Mouse (Mus musculus): ENCODE measurements around the gene Trit1. TPM values are rescaled to one million over a fixed set of nuclear protein-coding genes. Genes with fewer than 3 reads are reported as not detected.
A peak's percentile ranks its signal among the peaks of the same experiment; 100 is the strongest.

Trit1 gene
- total and polyA plus RNA-seq, 2 experiments from 2014 or later, result 16.2 to 17.3 TPM

- peaks cover 28% of the 10 kb centered on the region for H3K4me1 ChIP-seq (ENCODE audit: insufficient read depth, low read length)
- no peak for TF ChIP-seq CTCF (IDR thresholded peaks at IDR 0.05)
- H3K27ac ChIP-seq (ENCODE audit: low read depth, low read length), result peak overlapping the region; percentile 97
- H3K9ac ChIP-seq (replicated peaks; ENCODE audit: low read length, poor library complexity, severe bottlenecking), result no peak overlapping the region
- H3K4me2 ChIP-seq (ENCODE audit: low read depth, low read length, poor library complexity, severe bottlenecking), result peak overlapping the region; percentile 35
- ATAC-seq (ENCODE audit: low FRiP score), result no peak
- no peak for DNase-seq (ENCODE audit: low spot score)
- H3K4me3 ChIP-seq (ENCODE audit: low read depth, low read length), result no peak overlapping the region
- no peaks in the 10 kb centered on the region for H3K9me3 ChIP-seq (ENCODE audit: low read length)
- H3K27me3 ChIP-seq (ENCODE audit: insufficient read depth, low read length), result no peaks in the 10 kb centered on the region
- 6% methylated on average over 5 of the region's 5 CpGs for WGBS
- H3K36me3 ChIP-seq (ENCODE audit: insufficient read depth, low read length), result no peaks in the 10 kb centered on the region
Measured at GRCm38 (mm10) chr4:123013346-123013945, 3.0 kb upstream of the Trit1 start.

- peak overlapping the region; percentile 35 for H3K4me2 ChIP-seq (ENCODE audit: low read depth, low read length, poor library complexity, severe bottlenecking)
- H3K27me3 ChIP-seq (ENCODE audit: insufficient read depth, low read length), result no peaks in the 10 kb centered on the region
- no peak for TF ChIP-seq CTCF (IDR thresholded peaks at IDR 0.05)
- H3K4me1 ChIP-seq (ENCODE audit: insufficient read depth, low read length), result peaks cover 30% of the 10 kb centered on the region
- peak overlapping the region; percentile 97 for H3K27ac ChIP-seq (ENCODE audit: low read depth, low read length)
- WGBS, result 7% methylated on average over 3 of the region's 3 CpGs
- ATAC-seq (ENCODE audit: low FRiP score) (peak; percentile 81), DNase-seq (ENCODE audit: low spot score) (peak; percentile 97)
- no peaks in the 10 kb centered on the region for H3K9me3 ChIP-seq (ENCODE audit: low read length)
- H3K36me3 ChIP-seq (ENCODE audit: insufficient read depth, low read length), result no peaks in the 10 kb centered on the region
- H3K4me3 ChIP-seq (ENCODE audit: low read depth, low read length), result no peak overlapping the region
- H3K9ac ChIP-seq (replicated peaks; ENCODE audit: low read length, poor library complexity, severe bottlenecking), result no peak overlapping the region
Measured at GRCm38 (mm10) chr4:123013949-123014406, 2.4 kb upstream of the Trit1 start.

GRCm38 (mm10) chr4:123014501-123015282 is 1.7 kb upstream of the Trit1 start:
- 11% methylated on average over 7 of the region's 7 CpGs for WGBS
- no peak for TF ChIP-seq CTCF (IDR thresholded peaks at IDR 0.05)
- Histone ChIP-seq H3K4me3 (ENCODE audit: low read depth, low read length) (no peak overlapping the region), H3K9me3 (ENCODE audit: low read length) (no peaks in the 10 kb centered on the region), H3K27me3 (ENCODE audit: insufficient read depth, low read length) (no peaks in the 10 kb centered on the region), H3K27ac (ENCODE audit: low read depth, low read length) (peak overlapping the region; percentile 97), H3K9ac (replicated peaks; ENCODE audit: low read length, poor library complexity, severe bottlenecking) (peak overlapping the region; percentile 39; the same call in 1 of the 2 replicates), H3K4me1 (ENCODE audit: insufficient read depth, low read length) (peaks cover 33% of the 10 kb centered on the region), H3K36me3 (ENCODE audit: insufficient read depth, low read length) (no peaks in the 10 kb centered on the region), H3K4me2 (ENCODE audit: low read depth, low read length, poor library complexity, severe bottlenecking) (peak overlapping the region; percentile 35; the same call in 1 of the 2 replicates)
- ATAC-seq (ENCODE audit: low FRiP score), result peak; percentile 77
- peak; percentile 78 for DNase-seq (ENCODE audit: low spot score)

GRCm38 (mm10) chr4:123021591-123021990 is 5.2 kb downstream of the Trit1 start:
- no peak for TF ChIP-seq CTCF (IDR thresholded peaks at IDR 0.05)
- DNase-seq (ENCODE audit: low spot score) (no peak), ATAC-seq (ENCODE audit: low FRiP score) (no peak)
- Histone ChIP-seq H3K4me3 (ENCODE audit: low read depth, low read length) (no peak overlapping the region), H3K4me1 (ENCODE audit: insufficient read depth, low read length) (peaks cover 11% of the 10 kb centered on the region), H3K9me3 (ENCODE audit: low read length) (no peaks in the 10 kb centered on the region), H3K36me3 (ENCODE audit: insufficient read depth, low read length) (0 out of 2 replicates have a peak, but pooled peaks cover 2% of the 10 kb centered on the region), H3K9ac (replicated peaks; ENCODE audit: low read length, poor library complexity, severe bottlenecking) (no peak overlapping the region), H3K27me3 (ENCODE audit: insufficient read depth, low read length) (no peaks in the 10 kb centered on the region), H3K4me2 (ENCODE audit: low read depth, low read length, poor library complexity, severe bottlenecking) (no peak overlapping the region), H3K27ac (ENCODE audit: low read depth, low read length) (no peak overlapping the region)
- 94% methylated on average over 3 of the region's 3 CpGs for WGBS

- H3K9ac ChIP-seq (replicated peaks; ENCODE audit: low read length, poor library complexity, severe bottlenecking), result no peak overlapping the region
- H3K4me3 ChIP-seq (ENCODE audit: low read depth, low read length), result no peak overlapping the region
- peaks cover 9% of the 10 kb centered on the region; the same call in 1 of the 2 replicates for H3K36me3 ChIP-seq (ENCODE audit: insufficient read depth, low read length)
- 100% methylated on average over 1 of the region's 1 CpGs for WGBS
- DNase-seq (ENCODE audit: low spot score), result no peak
- H3K4me2 ChIP-seq (ENCODE audit: low read depth, low read length, poor library complexity, severe bottlenecking), result no peak overlapping the region
- TF ChIP-seq CTCF (IDR thresholded peaks at IDR 0.05), result peak; percentile 40
- H3K9me3 ChIP-seq (ENCODE audit: low read length), result no peaks in the 10 kb centered on the region
- H3K27ac ChIP-seq (ENCODE audit: low read depth, low read length), result no peak overlapping the region
- H3K4me1 ChIP-seq (ENCODE audit: insufficient read depth, low read length), result peaks cover 8% of the 10 kb centered on the region
- ATAC-seq (ENCODE audit: low FRiP score), result no peak
- no peaks in the 10 kb centered on the region for H3K27me3 ChIP-seq (ENCODE audit: insufficient read depth, low read length)
Measured at GRCm38 (mm10) chr4:123022896-123023295, 6.5 kb downstream of the Trit1 start.

GRCm38 (mm10) chr4:123025418-123025817 is 9.0 kb downstream of the Trit1 start:
- H3K9ac ChIP-seq (replicated peaks; ENCODE audit: low read length, poor library complexity, severe bottlenecking), result no peak overlapping the region
- H3K27me3 ChIP-seq (ENCODE audit: insufficient read depth, low read length), result no peaks in the 10 kb centered on the region
- H3K4me3 ChIP-seq (ENCODE audit: low read depth, low read length), result no peak overlapping the region
- 67% methylated on average over 2 of the region's 2 CpGs for WGBS
- no peak overlapping the region for H3K4me2 ChIP-seq (ENCODE audit: low read depth, low read length, poor library complexity, severe bottlenecking)
- ATAC-seq (ENCODE audit: low FRiP score) (no peak), DNase-seq (ENCODE audit: low spot score) (no peak)
- H3K36me3 ChIP-seq (ENCODE audit: insufficient read depth, low read length), result peaks cover 9% of the 10 kb centered on the region; the same call in 1 of the 2 replicates
- no peak overlapping the region for H3K27ac ChIP-seq (ENCODE audit: low read depth, low read length)
- H3K4me1 ChIP-seq (ENCODE audit: insufficient read depth, low read length), result no peaks in the 10 kb centered on the region
- no peaks in the 10 kb centered on the region for H3K9me3 ChIP-seq (ENCODE audit: low read length)
- no peak for TF ChIP-seq CTCF (IDR thresholded peaks at IDR 0.05)
